Mouse (Mus musculus) cerebellum, adult 2 months (tissue): ENCODE measurements around the gene Gatd1.

ENCODE experiments used
- CTCF ChIP-seq: fragments of 200-500 bp; IDR thresholded peaks from 2 replicates; pipeline ENCODE4 v1.5.1; 2011; ENCODE audit warnings: low read depth, mild to moderate bottlenecking, control low read depth, low read length, moderate library complexity, borderline replicate concordance; ENCODE audit not compliant: insufficient read depth
- POLR2A ChIP-seq: fragments of 200-500 bp; IDR thresholded peaks from 2 replicates; pipeline ENCODE4 v1.6.1; 2011; ENCODE audit warnings: low read length, control low read depth, borderline replicate concordance; ENCODE audit not compliant: insufficient read depth

- TF ChIP-seq CTCF (no peak), POLR2A (no peak)
Measured at GRCm38 (mm10) chr7:141411667-141412066, 2.3 kb downstream of the Gatd1 start.
